Mouse (Mus musculus) urinary bladder, adult 2 months (tissue): ENCODE data around the gene Odf4. TPM values are rescaled to one million over a fixed set of nuclear protein-coding genes. Genes with fewer than 3 reads are reported as not detected.
"Not testable (repeated sequence)": the region's sequence is repeated elsewhere in the genome, so short reads cannot be mapped to it uniquely, and the experiment has no call there.

ENCODE experiments used
- DNase-seq: peaks from one replicate; pipeline ENCODE4 v3.0.0; 2022; ENCODE audit warnings: low spot score
- polyA plus RNA-seq: library from polyadenylated mRNA; depleted of rRNA; stranded (reverse); fragments of >200 nt; gene quantifications from 2 replicates; pipeline ENCODE4 v1.2.3, GENCODE M21; 2012

Gene Odf4
- polyA plus RNA-seq, 1 experiment, result not detected

DNA sequence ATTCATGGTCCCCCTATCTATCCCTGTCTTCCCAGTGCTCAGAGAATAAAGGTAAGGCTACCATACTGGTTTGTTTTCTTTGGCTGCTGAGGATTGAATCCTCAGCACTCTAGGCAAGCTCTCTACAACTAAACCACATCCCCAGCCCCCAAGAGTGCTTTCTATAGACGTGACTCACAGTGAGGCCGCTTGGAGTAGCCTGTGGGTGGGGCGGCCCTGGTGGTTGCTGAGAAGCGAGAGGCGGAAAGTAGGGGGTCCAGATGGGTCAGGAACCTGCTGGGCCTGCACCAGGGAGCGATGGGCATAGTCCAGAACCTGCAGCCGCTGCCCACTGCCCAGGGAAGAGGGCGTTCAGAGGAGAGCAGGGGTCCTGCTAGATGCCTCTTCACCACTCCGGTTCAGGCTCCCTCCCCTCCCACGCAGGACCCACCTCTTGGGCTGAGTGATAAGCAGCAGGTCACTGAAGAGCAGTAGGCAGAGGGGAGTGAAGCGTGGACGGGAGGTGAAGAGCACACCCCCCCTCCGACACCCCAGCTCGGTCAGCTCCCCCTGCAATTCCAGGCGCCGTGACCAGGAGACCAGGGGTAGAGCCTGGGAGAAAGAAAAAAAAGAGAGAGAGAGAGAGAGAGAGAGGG is 20.0 kb upstream of the Odf4 start:
- DNase-seq, result no peak

GRCm38 (mm10) chr11:68946001-68946400 is 19.1 kb upstream of the Odf4 start:
- DNase-seq, result no peak

DNA sequence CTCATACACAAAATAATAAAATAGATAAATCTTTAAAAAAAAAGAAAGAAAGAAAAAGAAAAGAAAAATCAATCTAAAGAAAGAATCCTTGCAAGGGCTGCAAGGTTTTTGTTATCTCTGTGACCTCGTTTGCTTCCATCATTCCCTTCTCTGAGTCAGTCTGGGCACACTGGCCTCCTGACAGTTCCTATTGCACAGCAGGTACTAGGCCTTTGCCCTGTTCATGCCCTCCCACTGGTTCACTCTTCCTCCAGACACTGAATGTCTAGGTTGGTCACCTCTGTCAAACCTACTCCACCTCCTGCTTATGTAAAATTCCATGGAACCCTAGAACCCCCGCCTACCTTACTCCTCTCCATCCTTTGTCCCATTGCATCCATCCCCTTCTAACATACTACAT is 18.4 kb upstream of the Odf4 start:
- no peak for DNase-seq

GRCm38 (mm10) chr11:68942731-68943130 is 15.8 kb upstream of the Odf4 start:
- DNase-seq, result no peak

GRCm38 (mm10) chr11:68940516-68940915 is 13.6 kb upstream of the Odf4 start:
- no peak for DNase-seq

DNA sequence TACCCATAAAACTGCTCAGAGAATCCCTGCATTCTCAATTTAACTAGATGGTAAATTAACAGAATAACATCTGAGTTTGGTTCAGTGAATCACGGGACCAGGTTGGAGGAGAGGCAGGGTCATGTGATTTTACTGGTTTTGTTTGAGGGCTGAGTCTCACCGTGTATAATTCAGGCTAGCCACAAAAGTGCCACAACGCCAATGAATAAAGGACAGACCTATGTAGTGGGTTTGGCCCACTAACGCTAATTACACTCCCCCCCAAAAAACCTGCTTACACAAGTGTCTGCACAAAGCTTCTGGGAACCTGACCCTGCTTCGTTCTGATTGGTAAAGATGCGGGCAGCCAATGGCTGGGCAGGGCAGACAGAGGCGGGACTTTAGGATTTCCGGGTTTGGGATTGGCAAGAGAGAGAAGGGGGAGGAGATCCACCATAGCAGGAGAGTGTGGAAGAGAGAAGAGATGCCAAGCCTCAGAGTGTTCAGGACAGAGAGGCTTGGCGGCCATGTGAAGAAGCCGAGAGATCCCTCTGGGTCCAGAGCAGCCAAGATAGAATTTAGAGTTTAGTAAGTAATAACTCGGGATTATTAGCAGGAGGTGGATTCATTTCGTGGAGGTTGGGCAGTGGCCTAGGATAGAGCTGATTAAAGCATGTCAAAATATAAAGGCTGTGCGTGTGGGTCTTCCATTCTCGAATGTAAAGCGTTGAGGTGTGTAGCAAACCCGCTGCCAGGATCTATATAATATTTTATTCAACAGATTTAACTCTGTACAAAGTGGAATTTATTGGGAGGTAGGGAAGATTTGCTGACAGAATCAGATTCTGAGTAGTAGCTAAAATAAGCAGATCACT is 12.8 kb upstream of the Odf4 start:
- peak; percentile 50 for DNase-seq

- DNase-seq, result not testable (repeated sequence)
Measured at GRCm38 (mm10) chr11:68936951-68937350, 10.1 kb upstream of the Odf4 start.

DNA sequence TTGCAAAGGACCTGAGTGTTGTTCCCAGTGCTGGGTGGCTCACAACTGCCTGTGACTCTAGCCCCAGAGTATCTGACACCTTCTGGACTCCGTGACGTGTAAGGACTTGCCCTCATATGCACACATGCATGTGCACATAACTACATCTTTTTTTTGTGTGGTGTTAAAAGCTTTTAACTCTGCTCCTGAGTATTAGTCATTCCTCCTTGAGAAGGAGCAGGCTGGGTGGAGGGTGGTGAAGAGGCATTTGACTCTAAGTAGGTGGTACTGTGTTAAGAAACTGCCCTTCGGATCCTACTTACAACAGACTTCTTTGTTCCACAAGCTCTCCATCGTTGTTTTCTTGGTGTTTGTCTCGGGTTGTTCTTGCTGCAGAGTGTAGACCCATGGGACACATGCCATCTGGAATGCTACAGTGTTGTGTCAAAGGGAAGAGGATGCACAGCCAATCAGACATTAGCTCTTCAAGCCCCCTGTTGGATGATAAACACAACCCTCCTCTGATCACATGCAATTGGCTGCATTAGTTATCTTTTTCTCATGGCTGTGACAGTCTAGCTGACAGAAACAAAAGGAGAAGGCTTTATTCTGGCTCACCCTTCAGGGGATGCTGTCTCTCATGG is 7.1 kb upstream of the Odf4 start:
- no peak for DNase-seq

- DNase-seq, result no peak
Measured at GRCm38 (mm10) chr11:68929947-68930346, 3.1 kb upstream of the Odf4 start.

DNA sequence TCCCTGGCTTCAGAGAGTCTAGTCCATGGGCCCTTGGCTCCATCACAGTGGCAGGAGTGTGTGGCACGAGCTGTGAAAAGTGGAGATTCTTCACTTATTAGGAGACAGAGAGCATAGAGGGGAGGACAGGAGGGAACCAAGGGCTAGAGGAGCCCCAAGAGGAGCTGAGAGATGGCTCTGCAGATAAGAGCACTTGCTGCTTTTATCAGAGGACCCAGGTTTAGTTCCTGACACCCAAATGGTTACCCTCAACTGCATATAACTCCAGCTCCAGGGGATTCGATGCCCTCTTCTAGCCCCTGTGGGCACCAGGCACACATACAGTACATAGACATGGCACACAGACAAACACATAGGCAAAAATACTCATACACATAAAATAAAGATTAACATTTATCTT is 2.1 kb downstream of the Odf4 start:
- no peak for DNase-seq

DNA sequence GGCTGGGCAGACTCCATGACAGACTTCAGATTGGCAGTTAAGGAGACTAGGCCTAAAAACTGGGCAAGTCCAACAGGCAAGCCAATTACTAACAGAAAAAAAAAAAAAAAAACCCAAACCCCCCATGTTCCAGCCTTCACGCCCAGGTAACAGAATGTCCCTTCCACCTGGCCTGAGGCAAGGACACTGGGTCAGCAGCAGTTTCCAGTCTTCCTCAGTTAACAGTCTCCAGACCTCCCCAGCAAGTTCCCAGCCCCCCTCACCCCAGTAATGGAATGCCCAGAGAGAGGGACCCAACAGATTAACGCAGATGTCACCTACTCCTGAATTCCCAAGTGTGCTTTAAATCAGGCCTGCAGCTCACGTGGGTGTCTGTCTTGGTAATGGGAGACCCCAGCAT is 3.7 kb downstream of the Odf4 start:
- DNase-seq, result no peak

DNA sequence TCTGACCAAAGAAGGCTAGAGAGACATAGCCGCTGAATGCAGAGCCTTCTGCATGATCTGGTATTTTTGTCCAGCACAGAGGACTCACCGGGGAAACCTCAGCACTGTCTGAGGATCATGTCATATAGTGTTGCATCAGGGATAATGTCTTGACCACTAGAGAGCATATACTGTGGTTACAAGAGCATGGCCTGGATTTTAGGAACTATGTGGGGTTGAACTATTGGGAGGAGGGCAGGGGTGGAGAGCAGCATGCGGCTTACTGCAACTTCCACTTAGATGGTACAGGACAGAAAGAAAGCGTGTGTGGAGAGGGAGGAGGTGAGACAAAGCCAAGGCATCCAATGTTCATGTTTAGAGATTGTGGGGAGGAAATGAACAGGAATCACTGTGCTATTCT is 12.3 kb downstream of the Odf4 start:
- DNase-seq, result no peak

DNA sequence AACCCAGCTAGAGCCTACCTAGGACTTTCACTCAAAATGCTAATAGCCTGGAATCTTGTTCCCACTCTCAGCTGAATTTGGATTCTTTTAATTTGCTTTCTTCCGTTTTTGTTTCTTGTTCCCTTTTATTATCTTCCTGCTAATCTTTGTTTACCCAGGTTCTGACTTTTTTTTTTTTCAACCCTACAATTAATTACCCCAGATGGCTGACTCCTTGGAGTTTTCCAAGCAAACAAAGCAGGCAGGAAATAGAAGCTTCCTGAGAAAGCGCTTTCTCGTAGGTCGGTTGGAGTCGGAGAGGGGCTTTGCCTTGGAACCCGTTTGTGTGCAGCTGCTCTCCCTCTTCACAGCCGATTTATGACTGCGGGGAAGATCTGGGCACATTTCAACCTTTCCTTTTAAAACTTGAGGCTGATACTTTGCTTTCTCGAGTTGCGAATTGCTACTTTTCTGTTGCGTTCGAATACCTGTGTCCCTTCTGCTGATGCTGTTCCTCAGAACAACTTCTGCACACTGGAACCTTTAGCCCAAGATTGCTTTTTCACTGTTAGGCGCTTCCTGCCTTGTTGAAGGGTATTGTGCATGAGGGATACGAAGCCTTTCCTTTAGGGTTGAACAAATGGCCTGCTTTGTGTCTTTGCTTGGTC is 15.2 kb downstream of the Odf4 start:
- DNase-seq, result no peak

- no peak for DNase-seq
Measured at GRCm38 (mm10) chr11:68908846-68909503, 17.9 kb downstream of the Odf4 start.

- DNase-seq, result no peak
Measured at GRCm38 (mm10) chr11:68907251-68907650, 19.6 kb downstream of the Odf4 start.

DNA sequence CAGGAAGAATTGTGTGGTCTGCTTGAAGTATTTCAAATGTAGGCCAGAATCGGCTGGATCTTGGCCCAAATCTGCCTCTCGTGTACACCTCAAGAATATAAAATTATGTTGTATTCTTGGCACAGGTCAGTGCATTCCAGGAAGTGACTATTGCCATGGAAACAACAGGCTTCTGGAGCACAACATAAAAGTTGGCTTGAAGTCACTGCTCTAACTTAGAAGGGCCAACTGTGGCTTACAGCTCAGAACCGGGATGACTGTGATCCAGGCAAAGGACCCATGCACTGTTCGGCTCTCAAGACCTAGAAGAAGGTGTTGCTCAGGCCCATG is 20.5 kb downstream of the Odf4 start:
- DNase-seq, result no peak

- DNase-seq, result no peak
Measured at GRCm38 (mm10) chr11:68905665-68906460, 21.0 kb downstream of the Odf4 start.

DNA sequence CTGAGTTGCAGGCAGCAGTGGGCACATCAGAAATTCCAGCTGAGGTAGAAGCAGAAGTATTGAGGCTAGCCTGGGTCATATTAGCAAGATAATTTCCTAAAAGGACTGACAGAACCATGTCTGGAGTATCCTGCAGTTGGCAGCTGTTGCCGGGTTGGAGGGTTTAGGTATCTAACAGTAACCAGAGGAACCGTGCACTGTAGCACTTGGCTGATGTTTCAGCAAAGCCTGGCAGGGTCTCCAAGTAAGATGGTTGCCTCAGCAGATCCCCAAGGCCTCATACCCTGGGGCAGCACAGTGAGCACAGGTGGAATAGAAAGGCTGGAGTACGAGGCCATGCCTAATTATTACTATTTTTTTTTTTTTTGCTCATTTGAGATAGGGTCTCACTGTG is 21.7 kb downstream of the Odf4 start:
- DNase-seq, result no peak

- DNase-seq, result no peak
Measured at GRCm38 (mm10) chr11:68904375-68905137, 22.3 kb downstream of the Odf4 start.

- no peak for DNase-seq
Measured at GRCm38 (mm10) chr11:68903775-68904174, 23.1 kb downstream of the Odf4 start.
